Mouse (Mus musculus) bone marrow macrophage, adult 2 months (primary cell): Measurements from ENCODE around the gene Alyref.

ENCODE experiments used
- CTCF ChIP-seq: IDR thresholded peaks from 2 replicates; pipeline ENCODE4 v1.5.1; 2012; ENCODE audit warnings: low read depth, mild to moderate bottlenecking, low read length, moderate library complexity
- POLR2A ChIP-seq: IDR thresholded peaks from 2 replicates; pipeline ENCODE4 v1.6.1; 2012; ENCODE audit warnings: mild to moderate bottlenecking, low read depth, low read length, borderline replicate concordance

DNA sequence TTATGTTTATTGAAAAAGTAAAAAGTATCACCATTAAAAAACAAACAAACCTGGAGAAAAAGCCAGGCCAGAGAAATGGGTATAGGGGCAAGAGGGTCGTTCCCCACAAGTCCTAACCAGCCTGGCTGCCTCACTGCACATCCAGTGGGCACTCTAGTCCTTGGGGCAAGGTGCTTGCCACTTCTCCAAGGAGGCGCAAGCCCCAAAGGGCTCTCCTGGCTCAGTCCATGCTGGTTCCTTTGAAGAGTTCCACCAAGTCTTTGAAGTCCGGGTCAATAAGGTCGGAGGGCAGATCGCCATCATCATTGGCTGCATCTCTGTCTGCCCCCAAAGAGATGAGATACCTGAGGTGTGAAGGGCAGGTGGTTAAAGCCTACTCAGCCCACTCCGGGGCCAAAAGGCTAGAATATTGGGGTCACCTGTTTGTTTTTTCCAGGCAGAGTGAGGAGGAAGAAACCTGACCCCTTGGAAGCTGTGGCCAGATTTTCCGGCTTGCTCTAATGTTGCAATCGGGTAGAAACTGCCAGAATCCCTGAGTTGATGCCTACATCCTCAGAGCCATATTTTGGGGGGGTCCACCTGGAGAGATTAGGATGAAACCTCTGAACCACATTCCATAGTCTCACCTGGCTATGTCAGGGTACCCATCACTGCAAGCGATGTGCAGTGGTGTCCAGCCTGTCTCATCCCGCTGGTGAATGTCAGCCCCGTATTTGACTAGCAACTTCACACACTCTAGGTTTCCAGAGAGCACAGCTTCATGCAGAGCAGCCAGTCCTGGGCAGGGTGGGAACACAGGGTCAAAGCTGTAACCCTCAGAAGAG, 48.0 kb downstream of the Alyref start:
- no peak for TF ChIP-seq POLR2A
- TF ChIP-seq CTCF = no peak
